Mouse (Mus musculus) neural tube, embryonic 14.5 days (tissue): ENCODE results near the gene Gm13283. TPM values are rescaled to one million over a fixed set of nuclear protein-coding genes. Genes with fewer than 3 reads are reported as not detected.
"Not testable (repeated sequence)": the region's sequence is repeated elsewhere in the genome, so short reads cannot be mapped to it uniquely, and the experiment has no call there.

Experiments used
- ATAC-seq: fragments of 200-750 bp; cut with Nextera tagmentation; 2 replicates; pipeline ENCODE4 v1.8.0; 2017; ENCODE audit warnings: low read depth, mild to moderate bottlenecking, moderate TSS enrichment, moderate library complexity
- H3K27ac ChIP-seq: fragments of 300-500 bp; sonication (generic); 2 replicates; pipeline ENCODE4 v1.5.1; 2014; ENCODE audit warnings: low read depth, mild to moderate bottlenecking, control low read depth, low read length, moderate library complexity, mixed read lengths
- H3K27me3 ChIP-seq: fragments of 300-500 bp; sonication (generic); 2 replicates; pipeline ENCODE4 v1.6.1; 2014; ENCODE audit warnings: low read length; ENCODE audit not compliant: control insufficient read depth, insufficient read depth
- H3K36me3 ChIP-seq: fragments of 300-500 bp; sonication (generic); 2 replicates; pipeline ENCODE4 v1.6.1; 2014; ENCODE audit warnings: low read length, mixed read lengths; ENCODE audit not compliant: control insufficient read depth, insufficient read depth
- H3K4me1 ChIP-seq: fragments of 300-500 bp; sonication (generic); 2 replicates; pipeline ENCODE4 v1.6.1; 2014; ENCODE audit warnings: low read length; ENCODE audit not compliant: control insufficient read depth, insufficient read depth
- H3K4me2 ChIP-seq: fragments of 300-500 bp; sonication (generic); 2 replicates; pipeline ENCODE4 v1.6.1; 2014; ENCODE audit warnings: mild to moderate bottlenecking, low read depth, low read length, control low read depth
- H3K4me3 ChIP-seq: fragments of 300-500 bp; sonication (generic); 2 replicates; pipeline ENCODE4 v1.5.1; 2014; ENCODE audit warnings: low read depth, low read length, control low read depth, mixed read lengths
- H3K9ac ChIP-seq: fragments of 300-500 bp; sonication (generic); replicated peaks from 2 replicates; pipeline ENCODE4 v1.6.1; 2014; ENCODE audit warnings: low read depth, mild to moderate bottlenecking, control low read depth, low read length, mixed read lengths
- H3K9me3 ChIP-seq: fragments of 300-500 bp; sonication (generic); 2 replicates; pipeline ENCODE4 v1.6.1; 2016; ENCODE audit warnings: low read length; ENCODE audit not compliant: control insufficient read depth
- WGBS: fragments of 180-500 bp; shearing (Covaris S2); extraction: QIAGEN DNeasy Blood & Tissue Kit; methylation state at CpG from one replicate; pipeline ENCODE4 v1.1.7; 2014; 5-methylcytosine and 5-hydroxymethylcytosine counted together
- polyA plus RNA-seq: library from polyadenylated mRNA; unstranded; fragments of >200 nt; fragmentation: Nextera tagmentation; extraction: Ambion mirVana; gene quantifications from 2 replicates; pipeline ENCODE4 v1.2.1, GENCODE M21; 2014

The Gm13283 gene
- polyA plus RNA-seq, 1 experiment from 2014 or later = not detected

- H3K27ac ChIP-seq, H3K36me3 ChIP-seq, ATAC-seq, H3K9me3 ChIP-seq, H3K9ac ChIP-seq, H3K4me3 ChIP-seq, H3K4me1 ChIP-seq, H3K4me2 ChIP-seq, H3K27me3 ChIP-seq: not testable (repeated sequence)
- 96% methylated on average over 9 of the region's 9 CpGs for WGBS
Measured at GRCm38 (mm10) chr4:88758751-88759150, 1.2 kb upstream of the Gm13283 start.

- 0% methylated on average over 17 of the region's 28 CpGs for WGBS
- H3K27ac ChIP-seq, H3K27me3 ChIP-seq, H3K36me3 ChIP-seq, ATAC-seq, H3K9ac ChIP-seq, H3K4me1 ChIP-seq, H3K9me3 ChIP-seq: not testable (repeated sequence)
- Histone ChIP-seq H3K4me3 (peak overlapping the region; percentile 20; the same call in 1 of the 2 replicates), H3K4me2 (peak overlapping the region; percentile 53)
Measured at GRCm38 (mm10) chr4:88760431-88760830, 512 bp downstream of the Gm13283 start.

DNA sequence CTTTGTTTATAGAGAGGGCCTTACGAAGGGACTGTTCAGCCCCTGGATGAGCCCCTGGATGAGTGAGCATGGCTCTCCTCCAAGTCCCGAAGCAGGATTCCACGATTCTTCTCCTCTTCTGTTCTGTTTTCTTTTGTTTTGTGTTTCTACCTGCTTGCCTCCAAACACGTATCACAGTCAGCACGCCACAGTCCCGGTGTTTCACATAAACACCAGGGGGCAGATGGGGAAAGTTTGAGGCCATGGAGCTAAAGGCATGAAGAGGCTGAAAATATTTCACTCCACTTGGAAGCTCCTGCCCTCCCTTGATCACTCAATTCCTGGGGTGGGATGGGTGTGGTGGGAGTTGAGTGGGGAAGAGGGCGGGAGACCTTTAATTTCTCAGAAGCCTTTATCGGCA lies 1.9 kb downstream of the Gm13283 start:
- not testable (repeated sequence) for H3K9ac ChIP-seq, H3K4me1 ChIP-seq, H3K27ac ChIP-seq, H3K27me3 ChIP-seq, H3K9me3 ChIP-seq, H3K4me2 ChIP-seq, H3K36me3 ChIP-seq, H3K4me3 ChIP-seq, ATAC-seq
- 75% methylated on average over 6 of the region's 8 CpGs for WGBS

GRCm38 (mm10) chr4:88762341-88762740 lies 2.4 kb downstream of the Gm13283 start:
- not testable (repeated sequence) for H3K4me1 ChIP-seq, ATAC-seq
- 58% methylated on average over 7 of the region's 9 CpGs for WGBS

GRCm38 (mm10) chr4:88763384-88764018 lies 3.6 kb downstream of the Gm13283 start:
- ATAC-seq, H3K9ac ChIP-seq, H3K27ac ChIP-seq, H3K4me1 ChIP-seq, H3K9me3 ChIP-seq, H3K27me3 ChIP-seq, H3K36me3 ChIP-seq: not testable (repeated sequence)
- H3K4me2 ChIP-seq = peak overlapping the region; percentile 44
- peak overlapping the region; percentile 20; the same call in 1 of the 2 replicates for H3K4me3 ChIP-seq
- WGBS = 5% methylated on average over 20 of the region's 42 CpGs

More at GRCm38 (mm10) chr4:88762341-88762740, 2.4 kb downstream of the Gm13283 start:
- H3K4me3 ChIP-seq, H3K36me3 ChIP-seq, H3K9ac ChIP-seq, H3K4me2 ChIP-seq, H3K27ac ChIP-seq, H3K9me3 ChIP-seq, H3K27me3 ChIP-seq: not testable (repeated sequence)

GRCm38 (mm10) chr4:88773534-88773933 lies 13.6 kb downstream of the Gm13283 start, which contains the start of gene Gm13290:
Gene Gm13290 (plus strand): TSS chr4:88773834.
- H3K27ac ChIP-seq, H3K4me2 ChIP-seq, H3K27me3 ChIP-seq, H3K9me3 ChIP-seq, H3K4me1 ChIP-seq, H3K36me3 ChIP-seq, ATAC-seq, H3K4me3 ChIP-seq, H3K9ac ChIP-seq: not testable (repeated sequence)
- no CpG with 5 or more reads among the region's 32 CpGs for WGBS

DNA sequence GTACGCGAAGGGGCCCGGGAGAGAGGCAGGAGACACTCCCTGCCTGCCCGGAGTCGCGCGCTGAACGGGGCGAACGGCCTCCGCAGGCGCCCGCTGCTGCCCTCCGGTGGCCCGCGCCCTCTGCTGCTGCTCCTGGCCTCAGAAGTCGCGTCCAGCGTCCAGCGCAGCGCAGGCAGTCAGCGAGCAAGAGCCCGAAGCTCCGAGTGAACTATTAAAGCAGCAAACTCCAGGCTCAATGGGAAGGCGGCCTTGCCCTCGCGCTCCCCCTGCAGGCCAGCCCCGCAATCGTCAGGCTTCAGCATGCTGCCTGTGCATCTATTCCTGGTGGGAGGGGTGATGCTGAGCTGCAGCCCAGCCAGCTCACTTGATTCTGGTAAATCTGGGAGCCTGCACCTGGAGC lies 16.7 kb downstream of the Gm13283 start, which contains the start of gene Gm13289:
Gene Gm13289 (plus strand): TSS at position 301 of the 400 bp plus-strand sequence.
- not testable (repeated sequence) for H3K27me3 ChIP-seq, H3K4me2 ChIP-seq, H3K4me3 ChIP-seq, H3K4me1 ChIP-seq, H3K36me3 ChIP-seq, H3K9me3 ChIP-seq, ATAC-seq, H3K9ac ChIP-seq, H3K27ac ChIP-seq
- no CpG with 5 or more reads among the region's 29 CpGs for WGBS

GRCm38 (mm10) chr4:88779550-88779949 lies 19.6 kb downstream of the Gm13283 start, which contains the start of gene Gm13272:
Gene Gm13272 (plus strand): TSS chr4:88779850.
- WGBS = no CpG with 5 or more reads among the region's 29 CpGs
- not testable (repeated sequence) for H3K9ac ChIP-seq, H3K9me3 ChIP-seq, H3K27ac ChIP-seq, H3K36me3 ChIP-seq, H3K27me3 ChIP-seq, H3K4me2 ChIP-seq, H3K4me1 ChIP-seq, ATAC-seq, H3K4me3 ChIP-seq

- not testable (repeated sequence) for H3K9me3 ChIP-seq, H3K9ac ChIP-seq, H3K4me1 ChIP-seq, H3K4me2 ChIP-seq, ATAC-seq, H3K27ac ChIP-seq, H3K36me3 ChIP-seq, H3K27me3 ChIP-seq, H3K4me3 ChIP-seq
- WGBS = 48% methylated on average over 15 of the region's 18 CpGs
Measured at GRCm38 (mm10) chr4:88780320-88780719, 20.4 kb downstream of the Gm13283 start.
